Mouse (Mus musculus): ENCODE results near the gene Srgap3.

GRCm38 (mm10) chr6:112945181-112945751 lies 1.8 kb downstream of the Srgap3 start:
- TF ChIP-seq CTCF (IDR thresholded peaks at IDR 0.05; ENCODE audit: extremely low read depth, insufficient read depth, low read length) (no peak), POLR2A (IDR thresholded peaks at IDR 0.05; ENCODE audit: extremely low read depth, insufficient read depth, low read length) (peak; percentile 21; the same call in 1 of the 2 replicates)
